Mouse (Mus musculus) liver, postnatal 0 days (tissue): Measurements from ENCODE around the gene St6galnac3. TPM values are rescaled to one million over a fixed set of nuclear protein-coding genes. Genes with fewer than 3 reads are reported as not detected.

ENCODE experiments used
- ATAC-seq: fragments of 200-750 bp; cut with Nextera tagmentation; 2 replicates; pipeline ENCODE4 v1.8.0; 2017; ENCODE audit warnings: mild to moderate bottlenecking, moderate library complexity
- DNase-seq: peaks from one replicate; pipeline ENCODE4 v3.0.0-alpha.2; 2016
- H3K27ac ChIP-seq: fragments of 300-500 bp; sonication (generic); 2 replicates; pipeline ENCODE4 v1.5.1; 2014; ENCODE audit warnings: antibody characterized with exemption, moderate library complexity, mild to moderate bottlenecking, low read depth
- H3K27me3 ChIP-seq: fragments of 300-500 bp; sonication (generic); 2 replicates; pipeline ENCODE4 v1.6.1; 2014; ENCODE audit warnings: low read length, control low read depth, mixed read lengths; ENCODE audit not compliant: insufficient read depth
- H3K36me3 ChIP-seq: fragments of 300-500 bp; sonication (generic); replicated peaks from 2 replicates; pipeline ENCODE4 v1.6.1; 2014; ENCODE audit warnings: mild to moderate bottlenecking, control low read depth, low read length, moderate library complexity, mixed read lengths; ENCODE audit not compliant: insufficient read depth
- H3K4me1 ChIP-seq: fragments of 300-500 bp; sonication (generic); 2 replicates; pipeline ENCODE4 v1.6.1; 2014; ENCODE audit warnings: antibody characterized with exemption, mild to moderate bottlenecking, control low read depth; ENCODE audit not compliant: insufficient read depth
- H3K4me2 ChIP-seq: fragments of 300-500 bp; sonication (generic); 2 replicates; pipeline ENCODE4 v1.6.1; 2014; ENCODE audit warnings: low read depth, mild to moderate bottlenecking, low read length, moderate library complexity, mixed read lengths
- H3K4me3 ChIP-seq: fragments of 300-500 bp; sonication (generic); 2 replicates; pipeline ENCODE4 v1.5.1; 2014; ENCODE audit warnings: low read depth, low read length
- H3K9ac ChIP-seq: fragments of 300-500 bp; sonication (generic); replicated peaks from 2 replicates; pipeline ENCODE4 v1.6.1; 2014; ENCODE audit warnings: mild to moderate bottlenecking, moderate library complexity
- H3K9me3 ChIP-seq: fragments of 300-500 bp; sonication (generic); 2 replicates; pipeline ENCODE4 v1.6.1; 2016; ENCODE audit warnings: mild to moderate bottlenecking, control low read depth, low read length, mixed read lengths
- CTCF ChIP-seq: sonication (generic); IDR thresholded peaks from 2 replicates; pipeline ENCODE4 v1.5.1; 2016; ENCODE audit warnings: antibody characterized with exemption, low read depth
- EP300 ChIP-seq: IDR thresholded peaks from 2 replicates; pipeline ENCODE4 v1.6.1; 2016; ENCODE audit warnings: antibody characterized with exemption, low read depth, mild to moderate bottlenecking
- WGBS: fragments of 180-500 bp; shearing (Covaris S2); extraction: QIAGEN DNeasy Blood & Tissue Kit; methylation state at CpG from one replicate; pipeline ENCODE4 v1.1.7; 2014; ENCODE audit not compliant: insufficient replicate concordance; 5-methylcytosine and 5-hydroxymethylcytosine counted together
- polyA plus RNA-seq: library from polyadenylated mRNA; unstranded; fragments of >200 nt; fragmentation: Nextera tagmentation; extraction: Ambion mirVana; gene quantifications from 2 replicates; pipeline ENCODE4 v1.2.1, GENCODE M21; 2015

The St6galnac3 gene
- polyA plus RNA-seq, 1 experiment from 2014 or later: 5.0 TPM

GRCm38 (mm10) chr3:153701752-153702740, 22.9 kb downstream of the St6galnac3 start:
- TF ChIP-seq EP300 (no peak), CTCF (no peak)
- DNase-seq (no peak), ATAC-seq (no peak)
- Histone ChIP-seq H3K36me3 (no peaks in the 10 kb centered on the region), H3K4me1 (peaks cover 6% of the 10 kb centered on the region), H3K27me3 (no peaks in the 10 kb centered on the region), H3K4me3 (no peak overlapping the region), H3K4me2 (no peak overlapping the region), H3K27ac (no peak overlapping the region), H3K9me3 (no peaks in the 10 kb centered on the region), H3K9ac (no peak overlapping the region)
- WGBS: 72% methylated on average over 15 of the region's 15 CpGs

GRCm38 (mm10) chr3:153701172-153701571, 23.8 kb downstream of the St6galnac3 start:
- H3K9me3 ChIP-seq: no peaks in the 10 kb centered on the region
- ATAC-seq: peak; percentile 41
- H3K4me1 ChIP-seq: peaks cover 6% of the 10 kb centered on the region
- peak overlapping the region; percentile 9; the same call in 1 of the 2 replicates for H3K4me2 ChIP-seq
- no peak overlapping the region for H3K9ac ChIP-seq
- no peak overlapping the region for H3K27ac ChIP-seq
- 52% methylated on average over 7 of the region's 7 CpGs for WGBS
- no peaks in the 10 kb centered on the region for H3K27me3 ChIP-seq
- peak; percentile 73; the same call in 1 of the 2 replicates for TF ChIP-seq EP300
- TF ChIP-seq CTCF: no peak
- no peak overlapping the region for H3K4me3 ChIP-seq
- no peaks in the 10 kb centered on the region for H3K36me3 ChIP-seq
- no peak for DNase-seq

DNA sequence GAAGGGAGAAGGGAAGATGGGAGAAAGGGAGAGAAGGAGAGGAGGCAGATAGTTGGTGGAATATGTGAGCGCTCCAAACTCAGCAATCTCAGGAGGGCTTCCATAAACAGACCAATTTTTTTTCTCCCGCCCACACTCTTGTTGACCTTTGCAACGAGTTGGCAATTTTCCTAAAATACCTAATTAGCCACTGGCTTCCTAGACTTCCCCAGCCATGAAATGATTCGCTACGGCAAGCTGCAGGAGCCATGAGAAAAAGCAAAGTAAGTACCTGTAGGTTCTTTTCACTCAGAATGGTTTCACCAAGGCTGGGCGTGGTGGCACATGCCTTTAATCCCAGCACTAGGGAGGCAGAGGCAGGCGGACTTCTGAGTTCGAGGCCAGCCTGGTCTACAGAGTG, 25.9 kb downstream of the St6galnac3 start:
- Histone ChIP-seq H3K27ac (no peak overlapping the region), H3K4me3 (no peak overlapping the region), H3K9me3 (no peaks in the 10 kb centered on the region), H3K27me3 (no peaks in the 10 kb centered on the region), H3K36me3 (no peaks in the 10 kb centered on the region), H3K4me1 (peaks cover 6% of the 10 kb centered on the region), H3K9ac (no peak overlapping the region), H3K4me2 (no peak overlapping the region)
- no peak for ATAC-seq
- DNase-seq: no peak
- TF ChIP-seq EP300 (no peak), CTCF (no peak)
- WGBS: 85% methylated on average over 8 of the region's 8 CpGs

DNA sequence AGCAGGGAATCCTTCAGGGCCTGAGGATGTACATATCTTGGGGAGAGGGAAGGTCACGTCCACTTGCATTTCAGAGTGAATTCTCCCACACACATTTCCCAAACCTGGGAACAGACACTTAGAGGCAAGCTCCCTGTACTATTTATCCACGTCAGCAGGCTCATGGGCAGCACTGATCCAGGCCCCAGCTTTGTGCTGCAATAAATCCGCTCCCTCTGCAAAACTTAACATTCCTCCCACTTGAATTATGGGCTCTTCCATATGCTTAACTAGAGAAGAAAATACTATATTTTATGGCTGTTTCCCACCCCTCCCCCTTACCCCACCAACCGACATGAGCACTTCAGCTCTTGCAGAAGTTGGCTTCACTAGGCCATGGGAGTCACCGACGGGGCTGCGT, 32.0 kb downstream of the St6galnac3 start:
- DNase-seq (no peak), ATAC-seq (no peak)
- no peaks in the 10 kb centered on the region for H3K36me3 ChIP-seq
- H3K27ac ChIP-seq: peak overlapping the region; percentile 26; the same call in 1 of the 2 replicates
- no peaks in the 10 kb centered on the region for H3K27me3 ChIP-seq
- no peak overlapping the region for H3K9ac ChIP-seq
- H3K4me1 ChIP-seq: peaks cover 17% of the 10 kb centered on the region
- no peak overlapping the region for H3K4me3 ChIP-seq
- TF ChIP-seq CTCF: no peak
- TF ChIP-seq EP300: no peak
- H3K9me3 ChIP-seq: no peaks in the 10 kb centered on the region
- no peak overlapping the region for H3K4me2 ChIP-seq
- 55% methylated on average over 7 of the region's 7 CpGs for WGBS

GRCm38 (mm10) chr3:153692206-153692813, 32.7 kb downstream of the St6galnac3 start:
- Histone ChIP-seq H3K4me3 (no peak overlapping the region), H3K4me2 (no peak overlapping the region), H3K9ac (no peak overlapping the region), H3K9me3 (no peaks in the 10 kb centered on the region), H3K4me1 (peaks cover 17% of the 10 kb centered on the region), H3K27ac (no peak overlapping the region; the same call in 1 of the 2 replicates), H3K36me3 (no peaks in the 10 kb centered on the region), H3K27me3 (no peaks in the 10 kb centered on the region)
- TF ChIP-seq CTCF: no peak
- no peak for TF ChIP-seq EP300
- WGBS: 39% methylated on average over 11 of the region's 11 CpGs
- ATAC-seq (no peak), DNase-seq (no peak)

GRCm38 (mm10) chr3:153691537-153691936, 33.4 kb downstream of the St6galnac3 start:
- TF ChIP-seq EP300 (peak; percentile 87), CTCF (no peak)
- Histone ChIP-seq H3K4me3 (no peak overlapping the region), H3K9me3 (no peaks in the 10 kb centered on the region), H3K27me3 (no peaks in the 10 kb centered on the region), H3K4me1 (peaks cover 17% of the 10 kb centered on the region), H3K4me2 (no peak overlapping the region), H3K9ac (no peak overlapping the region), H3K36me3 (no peaks in the 10 kb centered on the region), H3K27ac (peak overlapping the region; percentile 30; the same call in 1 of the 2 replicates)
- peak; percentile 45 for ATAC-seq
- 28% methylated on average over 4 of the region's 4 CpGs for WGBS
- DNase-seq: no peak
